Mouse (Mus musculus) cerebellum, adult 18-20 months (tissue): ENCODE measurements around the gene Ildr1.

Experiments
- DNase-seq, 2 experiments: peaks; one replicate each; pipeline ENCODE4 v3.0.0; 2021

The Ildr1 gene

DNA sequence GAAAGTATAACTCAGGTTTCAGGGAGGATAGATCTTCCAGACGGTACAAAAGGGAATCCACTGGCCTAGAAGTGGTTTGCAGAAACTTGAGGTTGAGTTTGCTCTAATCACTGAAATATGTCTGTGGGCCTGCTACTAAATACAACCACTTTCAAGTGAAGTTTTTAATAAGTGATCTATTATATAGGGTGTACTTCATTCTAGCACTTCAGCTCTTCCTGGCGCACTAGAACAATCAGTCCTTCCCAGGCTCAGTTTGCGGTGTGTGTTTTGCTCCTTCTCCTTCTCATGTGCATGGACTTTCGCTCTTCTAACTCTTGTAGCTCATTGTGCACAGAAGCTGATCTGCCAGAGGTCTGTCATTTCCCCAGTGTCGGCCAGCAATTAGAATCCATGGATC is 79.2 kb downstream of the Ildr1 start:
- DNase-seq, result no peak

DNA sequence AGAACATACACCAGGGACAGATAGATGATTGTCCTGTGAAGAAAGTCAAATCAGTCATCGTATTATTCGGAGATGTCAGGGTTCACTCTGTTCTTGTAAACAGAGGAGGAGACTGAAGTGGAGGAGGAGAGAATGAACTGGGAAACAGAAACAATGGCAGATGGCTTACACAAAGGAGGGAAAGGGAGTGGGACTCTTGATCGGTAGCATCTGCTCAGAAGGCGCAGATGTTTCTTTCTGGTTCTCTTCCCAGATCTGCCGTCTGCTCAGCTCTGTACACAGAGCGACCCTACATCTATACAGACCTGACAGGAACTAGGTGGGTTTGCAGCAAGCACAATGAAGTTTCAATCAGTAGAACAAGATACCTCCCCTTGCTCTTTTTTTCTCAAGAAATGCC is 81.9 kb downstream of the Ildr1 start:
- DNase-seq, result no peak
